Mouse (Mus musculus): ENCODE data around the gene Rnf207.

DNA sequence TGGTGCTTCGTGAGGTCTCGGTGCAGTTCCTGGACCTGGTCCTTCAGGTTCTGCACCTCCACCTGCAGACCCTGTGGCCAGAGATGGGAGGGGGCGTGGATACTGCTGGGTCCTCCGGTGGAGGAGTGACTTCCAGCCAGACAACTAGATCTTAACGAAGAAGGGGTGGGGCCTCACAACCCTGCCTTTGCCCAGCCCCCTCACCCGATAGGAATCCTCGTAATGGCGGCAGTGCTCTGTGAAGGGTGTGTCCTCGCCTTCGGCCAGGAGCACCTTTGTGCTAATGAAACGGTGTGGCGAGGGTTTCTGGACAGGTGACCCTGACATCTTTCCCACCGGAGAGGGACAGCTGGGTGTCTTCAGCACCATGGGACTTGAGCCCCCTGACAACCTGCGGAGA lies 6.6 kb downstream of the Rnf207 start:
- TF ChIP-seq RAD21 (IDR thresholded peaks at IDR 0.05; ENCODE audit: low read depth, low read length), result no peak
- TF ChIP-seq EP300 (IDR thresholded peaks at IDR 0.05; ENCODE audit: low read length), result no peak
- no peak for TF ChIP-seq POLR2AphosphoS2 (IDR thresholded peaks at IDR 0.05; ENCODE audit: low read depth, low read length)
- no peak for TF ChIP-seq ZKSCAN1 (IDR thresholded peaks at IDR 0.05; ENCODE audit: borderline replicate concordance, low read depth, low read length)
- no peak for TF ChIP-seq ETS1 (conservative IDR thresholded peaks at IDR 0.05; ENCODE audit: low read depth, low read length)
- TF ChIP-seq ZNF384 (IDR thresholded peaks at IDR 0.05; ENCODE audit: low read depth, low read length), result no peak
- no peak for TF ChIP-seq POLR2A (IDR thresholded peaks at IDR 0.05; ENCODE audit: low read depth, low read length)
- no peak for TF ChIP-seq MAFK (IDR thresholded peaks at IDR 0.05; ENCODE audit: insufficient replicate concordance, low read length)
